Mouse (Mus musculus) spleen, postnatal 10 days (tissue): ENCODE measurements around the gene Galnt10.

Experiments
- DNase-seq, 2 experiments: peaks; one replicate each; pipeline ENCODE4 v3.0.0; 2021 to 2022; ENCODE audit warnings: low spot score in 2 of 2

Galnt10 gene

DNA sequence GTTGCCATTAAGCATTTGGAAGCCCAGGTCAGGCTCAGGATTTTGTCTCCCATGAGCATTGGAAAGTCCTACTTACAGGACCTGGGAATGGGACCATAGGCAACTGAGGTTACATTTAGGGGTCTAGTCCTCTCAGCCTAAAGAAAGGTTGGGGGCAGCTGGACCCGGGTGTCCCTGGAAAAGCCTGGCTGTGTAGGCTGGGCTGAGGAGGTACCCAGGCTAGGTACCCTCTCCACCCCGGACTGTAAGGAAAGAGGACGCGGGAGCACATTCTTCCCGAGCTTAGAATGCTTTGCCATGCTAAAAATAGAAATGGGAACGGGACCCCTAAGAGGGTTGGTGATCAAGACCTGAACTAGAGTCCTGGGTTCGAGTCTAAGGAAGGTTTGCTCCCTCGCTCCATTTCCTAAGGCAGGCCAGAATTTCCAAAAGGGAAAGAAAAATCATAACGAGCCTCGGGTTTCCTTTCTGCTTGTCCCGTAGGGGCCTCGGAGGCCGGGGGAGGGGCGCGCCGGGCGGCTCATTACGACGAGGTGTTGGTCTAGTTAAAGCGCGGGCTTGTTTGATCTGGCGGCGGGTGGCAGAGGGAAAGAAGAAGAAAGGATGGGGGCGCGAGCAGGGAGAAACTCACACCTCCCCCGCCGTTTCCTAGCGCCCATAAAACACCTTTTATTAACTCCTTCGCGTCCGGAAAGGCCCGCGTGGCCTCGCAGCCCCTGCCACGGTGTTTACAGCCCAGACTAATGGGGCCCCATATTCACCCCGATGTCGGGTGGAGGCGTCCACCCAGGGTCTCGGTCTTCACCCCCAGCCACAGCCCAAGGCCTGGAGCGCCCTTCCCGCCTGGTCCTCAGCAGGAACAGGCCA, 182.0 kb downstream of the Galnt10 start:
- DNase-seq: no peak

DNA sequence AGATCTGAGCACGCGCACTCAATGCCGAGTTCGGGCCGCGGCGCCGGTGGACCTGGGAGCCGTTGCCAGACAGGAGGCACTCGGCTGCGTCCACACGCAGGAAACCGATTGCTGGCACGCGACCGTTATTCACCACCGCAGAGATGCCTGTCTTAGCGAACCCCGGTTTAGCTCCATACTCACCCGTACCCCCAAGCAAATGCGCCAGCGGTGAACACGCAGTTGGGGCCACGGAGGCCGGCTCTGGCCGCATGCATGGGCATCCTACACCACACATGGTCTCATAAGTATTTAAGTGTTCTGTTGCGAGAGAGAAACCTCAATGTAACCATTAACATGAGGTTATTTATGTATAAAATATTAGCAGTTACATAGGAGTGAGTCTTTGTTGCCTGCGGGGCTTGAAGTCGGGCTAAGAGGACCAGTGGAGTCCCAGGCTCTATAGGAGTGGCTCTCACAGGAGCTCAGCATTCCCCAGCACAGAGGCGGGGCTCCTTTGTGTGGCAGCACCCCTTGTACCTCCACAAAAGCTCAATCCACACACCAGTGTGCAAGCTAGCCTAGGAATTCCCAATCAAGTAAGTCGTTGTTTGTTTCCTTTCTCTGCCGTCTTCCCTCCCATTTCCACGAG, 182.8 kb downstream of the Galnt10 start:
- DNase-seq: no peak

GRCm38 (mm10) chr11:57828955-57829870, 184.0 kb downstream of the Galnt10 start:
- no peak for DNase-seq

- DNase-seq: no peak
Observed at GRCm38 (mm10) chr11:57829871-57830775, 184.9 kb downstream of the Galnt10 start.

DNA sequence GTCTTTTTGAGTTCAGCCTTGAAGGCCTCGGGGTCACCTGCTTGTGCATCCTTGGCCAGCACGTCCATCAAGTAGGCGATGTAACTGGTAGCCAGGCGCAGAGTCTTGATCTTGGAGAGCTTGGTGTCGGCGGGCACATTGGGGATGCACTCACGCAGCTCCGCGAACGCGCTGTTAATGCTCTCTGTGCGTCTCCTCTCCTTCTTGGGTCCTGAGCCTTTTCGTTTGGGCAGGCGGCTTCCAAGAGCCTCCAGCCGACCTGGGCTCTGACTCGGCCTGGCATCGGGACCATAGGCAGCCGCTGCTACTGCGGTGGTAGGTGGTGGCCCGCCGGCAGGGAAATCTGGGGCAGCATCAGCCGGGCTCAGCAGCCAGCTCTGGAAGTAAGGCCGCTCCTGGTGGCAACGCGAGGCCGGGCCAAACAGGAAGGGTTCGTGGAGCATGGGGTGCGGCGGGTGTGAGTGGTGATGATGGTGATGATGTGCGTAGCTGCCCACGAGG, 186.1 kb downstream of the Galnt10 start:
- no peak for DNase-seq

GRCm38 (mm10) chr11:57831861-57832260, 186.6 kb downstream of the Galnt10 start:
- no peak for DNase-seq

DNA sequence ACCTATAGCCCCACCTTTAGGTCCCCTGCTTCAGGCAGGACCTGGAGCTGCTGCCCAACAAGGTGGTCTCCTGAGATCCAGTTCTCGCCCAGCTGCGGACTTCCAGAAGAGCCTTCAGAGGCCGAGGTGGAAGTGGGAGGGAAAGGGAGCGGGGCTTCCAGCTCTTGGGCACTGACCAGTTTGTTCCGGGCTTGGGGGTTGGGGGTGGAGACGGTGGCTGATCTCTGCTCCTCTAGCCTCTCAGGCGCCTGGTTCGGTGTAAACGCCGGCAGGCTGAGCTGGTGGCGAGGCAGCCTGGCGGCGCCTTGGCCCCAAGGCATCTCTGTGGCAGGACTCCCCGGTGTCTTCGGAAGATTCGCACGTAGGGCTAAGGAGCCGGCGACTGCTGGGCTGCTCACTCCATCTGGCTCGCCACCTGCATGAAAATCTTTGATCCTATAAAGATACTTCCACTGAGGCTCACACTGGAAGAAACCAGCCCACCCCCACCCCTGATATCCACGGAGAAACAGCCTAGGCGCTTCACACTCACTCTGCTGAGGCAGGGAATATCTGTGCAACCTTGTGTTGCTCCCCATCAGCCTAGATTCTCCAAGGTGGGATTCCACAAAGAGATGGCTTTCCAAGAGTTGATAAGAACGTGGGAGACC, 187.4 kb downstream of the Galnt10 start, which contains the start of gene Hand1:
Gene Hand1, minus strand, starts transcription at position 267 of the 650 bp plus-strand sequence.
- DNase-seq: no peak

DNA sequence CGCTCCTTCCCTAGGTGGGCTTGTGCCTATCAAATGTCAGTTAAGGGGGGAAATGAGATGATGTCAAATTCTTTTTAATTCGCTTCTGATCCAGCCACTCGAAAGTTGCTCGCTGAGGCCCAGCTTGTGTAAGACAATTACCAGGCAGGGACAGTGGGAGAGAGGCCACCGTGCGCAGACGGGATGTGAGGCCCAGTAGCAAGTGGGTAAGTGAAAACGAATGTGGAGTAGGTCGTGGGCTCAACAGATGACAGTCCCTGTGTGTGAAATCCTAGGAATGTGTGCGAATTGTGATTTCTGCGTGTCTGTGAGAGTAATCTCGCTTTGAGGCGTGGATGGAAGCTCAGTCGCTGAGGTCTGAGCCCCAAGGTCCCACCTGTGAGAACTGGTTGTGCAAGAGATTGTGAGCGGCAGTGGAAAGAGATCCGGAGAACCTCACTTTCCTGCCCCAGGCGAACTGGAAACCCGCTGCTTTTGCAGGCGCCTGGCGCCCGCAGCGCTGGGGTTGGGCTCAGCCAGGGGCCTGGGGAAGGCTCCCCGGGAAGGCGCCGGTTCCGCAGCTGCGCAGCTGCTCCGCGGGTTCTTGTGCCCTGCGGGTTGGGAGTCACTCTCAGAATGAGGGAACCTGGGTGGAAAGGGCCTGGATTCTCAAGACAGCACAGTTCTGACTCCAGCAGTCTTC, 188.2 kb downstream of the Galnt10 start:
- DNase-seq: no peak

DNA sequence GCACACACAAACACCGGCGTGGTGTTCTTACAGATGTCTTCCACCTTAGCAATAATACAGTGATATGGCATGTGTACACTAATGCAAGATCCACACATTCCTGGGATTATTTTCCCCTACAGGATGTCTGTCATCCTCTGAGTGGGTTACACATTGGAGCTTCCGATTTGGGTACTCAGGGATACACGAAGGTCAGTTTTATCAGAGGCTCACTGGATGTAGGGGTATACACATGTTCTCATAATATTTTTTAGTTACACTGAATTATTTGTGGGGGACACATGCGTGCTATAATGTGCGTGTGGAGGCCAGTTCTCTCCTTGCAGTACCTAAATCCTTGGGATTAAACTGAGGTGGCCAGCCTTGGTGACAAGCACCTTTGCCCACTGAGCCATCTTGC, 188.8 kb downstream of the Galnt10 start:
- DNase-seq: no peak

GRCm38 (mm10) chr11:57835331-57835730, 190.1 kb downstream of the Galnt10 start:
- DNase-seq: no peak

DNA sequence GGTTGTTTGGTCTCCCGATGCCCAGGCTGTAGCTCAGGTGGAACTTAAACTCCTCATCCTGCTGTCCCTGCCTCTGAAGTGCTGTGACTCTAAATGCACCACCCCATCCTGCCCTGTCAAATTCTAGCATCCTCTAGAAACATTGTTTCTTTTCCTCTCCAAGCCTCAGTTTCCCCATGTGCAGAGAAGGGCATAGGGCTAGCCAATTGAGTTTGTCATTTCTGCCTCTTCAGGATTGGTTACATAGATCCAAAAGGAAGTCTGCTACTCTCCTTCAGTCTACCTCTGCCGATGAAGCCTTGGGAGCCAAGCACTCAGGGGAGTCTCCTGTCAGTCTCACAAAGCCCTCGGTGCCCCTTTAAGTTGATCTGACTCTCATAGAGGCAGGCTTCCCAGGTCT, 190.7 kb downstream of the Galnt10 start:
- no peak for DNase-seq

GRCm38 (mm10) chr11:57836401-57836800, 191.2 kb downstream of the Galnt10 start:
- DNase-seq: no peak
